Mouse (Mus musculus): Measurements from ENCODE around the gene Sgcb. TPM values are rescaled to one million over a fixed set of nuclear protein-coding genes. Genes with fewer than 3 reads are reported as not detected.

The Sgcb gene
- 21.4 and 31.6 TPM in 2 replicates for polyA plus RNA-seq (2011; ENCODE audit: insufficient read length, low read depth, missing spikeins)

DNA sequence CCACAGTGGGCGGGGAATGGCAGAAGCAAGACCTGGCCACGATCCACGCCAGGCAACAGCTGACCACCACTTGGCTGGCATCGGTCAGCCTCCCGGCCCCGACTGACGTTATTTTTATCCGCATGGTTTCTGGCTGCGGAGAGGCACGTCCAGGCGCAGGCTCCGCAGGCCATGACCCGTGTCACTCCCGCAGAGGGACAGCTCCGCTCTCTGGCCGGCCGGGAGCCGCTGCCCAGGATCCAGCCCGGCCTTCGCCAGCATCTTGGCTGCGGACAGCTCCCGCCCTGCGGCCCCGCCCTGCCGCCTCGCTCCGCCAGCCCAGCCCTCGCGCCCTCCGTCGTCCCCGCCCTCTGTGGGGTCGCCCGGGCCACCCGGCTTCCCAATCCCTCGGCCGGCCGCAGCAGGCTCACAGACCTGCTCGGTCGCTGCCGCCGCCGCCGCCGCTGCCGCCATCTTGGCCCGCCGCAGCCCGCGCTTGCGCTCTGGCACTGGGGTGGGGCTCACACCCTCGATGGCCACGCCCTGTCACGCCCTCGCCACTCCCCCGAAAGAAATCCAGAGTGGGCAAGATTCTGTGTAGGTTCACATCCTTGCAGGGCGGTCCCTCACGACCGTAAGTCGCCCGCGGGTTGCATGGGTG lies at the start of gene Sgcb:
Gene Sgcb, minus strand, starts transcription at position 530 of the 640 bp plus-strand sequence.
- H3K4me3 ChIP-seq (ENCODE audit: insufficient read depth, low read length) = peak within 1 kb of the TSS; percentile 54
- H3K27ac ChIP-seq (ENCODE audit: insufficient read depth, low read length) = no peak within 1 kb of the TSS
- no peaks in the 10 kb centered on the region for H3K4me1 ChIP-seq (ENCODE audit: control insufficient read depth, insufficient read depth, low read length)
- TF ChIP-seq POLR2A (IDR thresholded peaks at IDR 0.05; ENCODE audit: low read depth, low read length) (peak; percentile 57; the same call in 1 of the 2 replicates), CTCF (IDR thresholded peaks at IDR 0.05; ENCODE audit: borderline replicate concordance, insufficient read depth, low read length) (no peak)

DNA sequence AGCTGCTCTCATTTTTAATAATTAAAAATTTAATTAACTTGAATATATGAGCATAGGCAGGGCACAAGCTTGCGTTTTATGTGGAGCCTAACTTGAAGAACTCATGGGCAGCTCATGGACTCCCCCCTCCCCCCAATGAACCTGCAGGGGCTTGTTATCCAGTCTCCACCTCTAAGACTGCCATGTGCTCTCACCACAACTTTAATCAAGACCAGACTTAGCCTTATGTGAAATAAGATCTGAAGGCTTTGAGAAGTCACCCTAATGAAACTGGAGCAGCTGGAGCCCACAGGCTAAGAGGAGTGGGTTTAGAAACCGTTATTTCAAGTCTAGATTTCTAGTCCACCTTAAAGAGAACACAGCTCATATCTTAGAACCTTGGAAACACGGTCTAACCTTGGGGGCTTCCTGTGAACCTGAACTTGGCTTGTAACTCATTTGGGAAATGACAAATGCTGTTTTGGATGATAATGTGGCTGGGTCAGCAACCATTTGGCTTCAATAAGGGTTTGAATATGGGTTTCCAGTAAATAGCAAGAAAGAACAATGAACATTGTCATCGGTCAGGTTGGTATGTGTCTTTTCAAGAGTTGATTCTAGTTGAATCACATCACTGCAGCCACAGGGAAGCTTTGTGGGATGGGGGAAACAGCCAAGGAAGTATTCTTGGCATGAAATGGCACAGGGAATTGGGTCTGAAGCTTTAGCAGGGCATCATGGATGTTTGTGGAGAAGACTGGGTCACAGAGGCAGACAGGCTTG lies 46.8 kb upstream of the Sgcb start:
- Histone ChIP-seq H3K27ac (ENCODE audit: insufficient read depth, low read length) (peak overlapping the region; percentile 58; the same call in 1 of the 2 replicates), H3K4me1 (ENCODE audit: control insufficient read depth, insufficient read depth, low read length) (peaks cover 13% of the 10 kb centered on the region; the same call in 1 of the 2 replicates), H3K4me3 (ENCODE audit: insufficient read depth, low read length) (no peak overlapping the region)
- TF ChIP-seq POLR2A (IDR thresholded peaks at IDR 0.05; ENCODE audit: low read depth, low read length) (no peak), CTCF (IDR thresholded peaks at IDR 0.05; ENCODE audit: borderline replicate concordance, insufficient read depth, low read length) (no peak)

DNA sequence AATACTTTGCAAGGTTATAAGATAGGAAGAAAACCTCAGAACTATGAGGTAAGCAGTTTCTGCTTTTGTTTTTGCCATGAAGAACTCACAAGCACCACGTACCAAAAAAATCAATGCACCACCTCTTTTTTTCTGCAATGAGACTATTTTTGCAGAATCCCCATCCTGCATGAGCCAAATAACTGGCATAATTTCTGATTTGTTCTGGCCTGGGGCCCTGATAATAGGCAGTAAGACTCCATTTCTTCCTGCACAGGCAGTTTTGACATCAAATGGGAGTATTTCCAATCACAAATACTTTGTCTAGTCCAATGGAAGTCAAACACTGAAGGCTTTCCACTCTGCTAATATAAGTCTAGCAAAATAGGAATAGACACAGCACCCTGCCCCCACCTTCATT lies 46.2 kb upstream of the Sgcb start:
- H3K4me1 ChIP-seq (ENCODE audit: control insufficient read depth, insufficient read depth, low read length) = peaks cover 13% of the 10 kb centered on the region; the same call in 1 of the 2 replicates
- peak overlapping the region; percentile 58; the same call in 1 of the 2 replicates for H3K27ac ChIP-seq (ENCODE audit: insufficient read depth, low read length)
- H3K4me3 ChIP-seq (ENCODE audit: insufficient read depth, low read length) = no peak overlapping the region
- TF ChIP-seq CTCF (IDR thresholded peaks at IDR 0.05; ENCODE audit: borderline replicate concordance, insufficient read depth, low read length) (no peak), POLR2A (IDR thresholded peaks at IDR 0.05; ENCODE audit: low read depth, low read length) (no peak)

DNA sequence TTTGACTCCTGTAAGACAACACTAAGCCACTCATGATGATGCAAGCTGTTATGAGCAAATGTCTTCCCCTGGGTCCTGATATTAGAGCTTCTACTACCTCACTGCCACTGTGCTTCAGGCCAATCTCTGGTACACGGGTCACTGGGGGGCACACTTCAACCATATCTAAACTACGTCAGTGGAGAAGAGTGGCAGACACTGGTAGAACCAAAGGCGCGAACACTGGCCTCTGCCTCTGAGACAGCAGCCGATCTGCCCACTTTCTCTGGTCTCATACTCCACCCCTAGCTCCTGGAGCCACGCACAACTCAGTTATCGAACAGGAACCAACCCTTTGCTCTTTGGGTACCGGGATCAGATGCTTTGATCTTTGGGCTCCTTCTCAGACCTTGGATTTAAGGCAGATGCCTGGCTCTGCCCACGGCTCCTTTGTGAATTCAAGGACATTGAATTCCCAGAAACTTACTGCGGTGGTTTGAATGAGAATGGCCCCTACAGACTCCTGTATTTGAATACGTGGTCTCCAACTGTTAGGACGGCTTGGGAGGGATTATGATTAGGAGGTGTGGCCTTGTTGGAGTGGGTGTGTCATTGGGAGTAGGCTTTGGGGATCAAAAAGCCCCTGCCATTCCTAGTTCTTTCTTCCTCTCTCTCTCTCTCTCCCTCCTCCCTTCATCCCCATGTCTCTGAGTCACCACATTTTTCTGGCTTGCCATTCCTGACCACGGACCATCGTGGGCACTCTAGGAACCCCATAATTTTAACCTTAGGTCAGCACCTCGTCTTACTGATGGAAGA lies 44.3 kb upstream of the Sgcb start:
- H3K27ac ChIP-seq (ENCODE audit: insufficient read depth, low read length) = peak overlapping the region; percentile 49; the same call in 1 of the 2 replicates
- H3K4me1 ChIP-seq (ENCODE audit: control insufficient read depth, insufficient read depth, low read length) = peaks cover 15% of the 10 kb centered on the region; the same call in 1 of the 2 replicates
- TF ChIP-seq CTCF (IDR thresholded peaks at IDR 0.05; ENCODE audit: borderline replicate concordance, insufficient read depth, low read length) (no peak), POLR2A (IDR thresholded peaks at IDR 0.05; ENCODE audit: low read depth, low read length) (no peak)
- H3K4me3 ChIP-seq (ENCODE audit: insufficient read depth, low read length) = no peak overlapping the region

DNA sequence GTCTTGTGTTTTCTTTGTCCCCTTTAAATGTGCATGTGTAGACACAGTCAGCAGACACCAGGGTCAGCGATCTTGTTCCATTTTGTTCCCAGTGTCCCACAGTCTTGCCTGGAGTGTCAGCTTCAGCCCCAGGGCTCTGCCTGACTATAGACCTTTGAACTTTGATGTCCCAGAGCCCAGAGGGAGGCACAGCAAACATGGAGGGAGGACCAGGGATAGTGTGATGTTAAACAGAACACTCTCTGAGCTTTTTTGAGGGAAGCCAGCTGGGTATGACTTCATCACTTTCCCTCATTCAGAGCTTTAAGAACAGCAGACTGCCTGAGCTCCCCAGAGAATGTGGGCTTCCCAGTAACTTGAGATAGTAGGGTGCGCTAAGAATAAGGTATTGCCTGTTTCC lies 42.6 kb upstream of the Sgcb start:
- no peak overlapping the region for H3K4me3 ChIP-seq (ENCODE audit: insufficient read depth, low read length)
- no peak for TF ChIP-seq CTCF (IDR thresholded peaks at IDR 0.05; ENCODE audit: borderline replicate concordance, insufficient read depth, low read length)
- no peak for TF ChIP-seq POLR2A (IDR thresholded peaks at IDR 0.05; ENCODE audit: low read depth, low read length)
- no peak overlapping the region for H3K27ac ChIP-seq (ENCODE audit: insufficient read depth, low read length)
- H3K4me1 ChIP-seq (ENCODE audit: control insufficient read depth, insufficient read depth, low read length) = peaks cover 15% of the 10 kb centered on the region; the same call in 1 of the 2 replicates

DNA sequence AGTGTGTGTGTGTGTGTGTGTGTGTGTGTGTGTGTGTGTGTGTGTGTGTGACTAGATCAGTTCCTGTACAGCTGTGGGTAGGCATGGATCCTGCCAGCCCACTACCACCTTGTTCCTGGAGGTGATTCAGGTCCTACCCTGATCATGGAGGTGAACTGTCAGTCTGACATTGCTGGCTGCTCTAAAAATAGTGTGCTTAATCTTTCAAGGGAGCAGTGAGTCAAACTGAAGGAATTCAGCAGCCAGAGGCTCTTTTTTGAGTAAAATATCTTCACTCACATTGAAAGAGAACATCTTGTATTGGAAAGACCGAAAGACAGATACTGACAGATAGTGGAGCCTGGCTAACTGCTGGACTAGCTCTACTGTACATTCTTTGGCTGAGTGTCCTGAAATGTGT lies 41.0 kb upstream of the Sgcb start:
- Histone ChIP-seq H3K27ac (ENCODE audit: insufficient read depth, low read length) (peak overlapping the region; percentile 53), H3K4me1 (ENCODE audit: control insufficient read depth, insufficient read depth, low read length) (peaks cover 15% of the 10 kb centered on the region; the same call in 1 of the 2 replicates), H3K4me3 (ENCODE audit: insufficient read depth, low read length) (no peak overlapping the region)
- TF ChIP-seq POLR2A (IDR thresholded peaks at IDR 0.05; ENCODE audit: low read depth, low read length) (no peak), CTCF (IDR thresholded peaks at IDR 0.05; ENCODE audit: borderline replicate concordance, insufficient read depth, low read length) (no peak)

DNA sequence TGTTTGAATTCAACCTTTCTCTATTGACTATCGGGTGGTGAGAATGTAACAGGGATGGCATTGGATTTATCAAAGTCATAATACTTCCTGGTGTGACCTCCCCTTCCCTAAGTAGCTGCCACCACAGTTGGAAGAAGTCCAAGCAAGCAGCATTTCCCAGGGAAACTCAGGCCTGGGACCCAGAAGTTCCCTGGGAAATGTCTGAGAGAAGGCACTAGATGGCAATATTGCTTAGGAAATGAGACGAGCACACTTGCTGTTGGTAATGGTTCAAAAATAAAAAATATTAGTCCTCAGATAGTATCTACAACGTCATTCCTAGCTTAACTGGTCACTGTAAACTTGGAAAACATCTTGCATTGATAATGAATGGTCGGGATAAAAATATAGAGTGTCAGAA lies 38.6 kb upstream of the Sgcb start:
- Histone ChIP-seq H3K27ac (ENCODE audit: insufficient read depth, low read length) (no peak overlapping the region), H3K4me3 (ENCODE audit: insufficient read depth, low read length) (no peak overlapping the region), H3K4me1 (ENCODE audit: control insufficient read depth, insufficient read depth, low read length) (peaks cover 7% of the 10 kb centered on the region; the same call in 1 of the 2 replicates)
- TF ChIP-seq POLR2A (IDR thresholded peaks at IDR 0.05; ENCODE audit: low read depth, low read length) (no peak), CTCF (IDR thresholded peaks at IDR 0.05; ENCODE audit: borderline replicate concordance, insufficient read depth, low read length) (no peak)

DNA sequence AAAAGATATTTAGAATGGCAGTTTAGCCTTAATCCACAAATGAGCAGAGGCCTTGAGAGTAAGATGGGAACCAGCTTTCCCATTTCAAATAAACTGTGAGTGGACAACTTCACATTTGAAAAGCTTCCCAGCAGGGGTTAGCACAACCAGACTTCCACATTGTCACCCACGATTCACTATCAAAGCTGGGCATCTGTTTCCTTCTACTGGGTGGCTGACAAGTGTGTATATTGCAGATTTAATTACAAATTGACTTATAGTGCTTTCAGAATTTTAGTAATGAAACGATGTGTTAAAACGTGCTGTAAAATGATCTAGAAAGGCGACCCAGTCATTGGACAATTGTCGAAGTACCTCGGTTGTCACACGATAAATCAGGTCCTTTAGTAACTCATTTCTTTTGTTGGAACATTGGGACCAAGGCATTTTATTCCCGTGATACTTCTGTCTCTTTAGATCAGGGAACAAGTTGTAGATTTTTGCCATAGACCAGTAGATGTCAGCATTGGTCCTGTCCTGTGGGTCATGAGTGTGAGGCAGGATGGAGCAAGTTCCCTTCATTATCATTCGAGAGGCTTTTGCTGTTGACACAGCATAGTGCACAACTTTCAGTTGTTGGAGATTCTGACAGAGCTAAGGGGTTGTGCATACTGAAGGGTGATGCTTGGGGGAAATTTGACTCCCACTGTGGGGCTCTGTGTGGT lies 36.3 kb upstream of the Sgcb start:
- Histone ChIP-seq H3K4me3 (ENCODE audit: insufficient read depth, low read length) (no peak overlapping the region), H3K4me1 (ENCODE audit: control insufficient read depth, insufficient read depth, low read length) (peaks cover 2% of the 10 kb centered on the region; the same call in 1 of the 2 replicates), H3K27ac (ENCODE audit: insufficient read depth, low read length) (no peak overlapping the region)
- TF ChIP-seq CTCF (IDR thresholded peaks at IDR 0.05; ENCODE audit: borderline replicate concordance, insufficient read depth, low read length) (no peak; the same call in 1 of the 2 replicates), POLR2A (IDR thresholded peaks at IDR 0.05; ENCODE audit: low read depth, low read length) (no peak)

DNA sequence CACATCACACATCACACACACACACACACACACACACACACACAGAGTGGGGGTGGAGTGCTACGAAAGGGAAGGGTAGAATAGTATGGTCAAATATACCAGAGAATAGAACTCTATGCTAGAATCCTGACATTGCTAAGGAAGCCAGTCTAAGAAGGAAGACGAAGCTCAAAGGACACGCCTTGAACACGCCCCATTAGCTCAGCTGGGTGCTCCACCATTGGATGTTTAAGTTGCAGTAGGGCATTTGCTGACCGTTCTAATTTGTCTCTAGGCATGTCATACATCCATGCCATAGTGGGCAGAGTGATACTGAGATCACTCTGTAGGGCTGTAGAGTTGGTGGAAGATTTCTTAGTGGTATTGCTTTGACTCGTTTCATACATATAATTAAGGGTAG lies 35.6 kb upstream of the Sgcb start:
- Histone ChIP-seq H3K4me1 (ENCODE audit: control insufficient read depth, insufficient read depth, low read length) (no peaks in the 10 kb centered on the region), H3K27ac (ENCODE audit: insufficient read depth, low read length) (no peak overlapping the region), H3K4me3 (ENCODE audit: insufficient read depth, low read length) (no peak overlapping the region)
- TF ChIP-seq CTCF (IDR thresholded peaks at IDR 0.05; ENCODE audit: borderline replicate concordance, insufficient read depth, low read length) (no peak), POLR2A (IDR thresholded peaks at IDR 0.05; ENCODE audit: low read depth, low read length) (no peak)

All from embryonic fibroblast, embryonic 13.5 days (primary cell).